Mouse (Mus musculus) cortical plate, adult 2 months (tissue): ENCODE results near the gene Hlcs.

Experiments used
- CTCF ChIP-seq: fragments of 200-500 bp; IDR thresholded peaks from 2 replicates; pipeline ENCODE4 v1.5.1; 2011; ENCODE audit warnings: mild to moderate bottlenecking, control low read depth, low read length; ENCODE audit not compliant: insufficient read depth; ENCODE audit errors: extremely low read depth
- POLR2A ChIP-seq: fragments of 200-500 bp; IDR thresholded peaks from 2 replicates; pipeline ENCODE4 v1.6.1; 2011; ENCODE audit warnings: mild to moderate bottlenecking, low read length, control low read depth; ENCODE audit not compliant: insufficient read depth; ENCODE audit errors: extremely low read depth

DNA sequence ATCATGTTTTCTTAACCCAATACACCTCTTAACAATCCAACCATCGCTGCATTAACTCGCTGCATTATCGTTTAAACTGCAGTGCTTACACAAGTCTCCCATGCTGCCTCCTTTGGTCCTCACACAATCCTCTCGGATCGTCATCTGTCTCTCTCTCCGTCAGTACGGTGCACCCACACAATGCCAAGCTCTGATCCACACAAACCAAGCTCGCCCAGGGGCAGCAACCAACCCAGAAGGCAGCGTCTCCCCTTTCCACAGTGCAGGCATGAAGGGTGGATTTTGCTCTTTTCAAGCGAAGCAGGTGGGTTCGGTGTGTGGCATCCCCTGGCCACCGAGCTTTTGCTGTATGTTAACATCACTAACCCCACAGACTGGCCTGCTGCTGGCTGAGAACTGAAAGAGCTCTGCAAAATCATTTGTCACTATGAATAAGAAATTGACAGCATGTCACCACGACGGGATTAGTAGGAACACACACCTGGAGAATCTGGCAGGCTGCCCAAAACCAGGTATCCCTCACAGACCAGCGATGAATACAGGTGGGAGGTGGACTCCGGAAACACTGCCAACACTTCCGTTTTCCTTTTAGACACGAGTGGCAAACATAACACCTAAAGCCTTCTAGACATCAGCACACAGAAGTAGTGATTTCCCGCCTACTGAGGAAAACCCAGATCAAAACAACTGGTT, 52.3 kb downstream of the Hlcs start:
- TF ChIP-seq CTCF (no peak), POLR2A (no peak)
